Mouse (Mus musculus) gastrocnemius, postnatal 10 days (tissue): Measurements from ENCODE around the gene Homez. TPM values are rescaled to one million over a fixed set of nuclear protein-coding genes. Genes with fewer than 3 reads are reported as not detected.

Experiments
- DNase-seq: peaks from one replicate; pipeline ENCODE4 v3.0.0; 2021; ENCODE audit warnings: mixed read lengths
- total RNA-seq, 2 experiments: library from RNA; stranded (reverse); gene quantifications; 2 replicates each; pipeline ENCODE4 v1.2.3; 2021

The Homez gene
- total RNA-seq, 2 experiments from 2014 or later: 6.8 to 8.4 TPM

DNA sequence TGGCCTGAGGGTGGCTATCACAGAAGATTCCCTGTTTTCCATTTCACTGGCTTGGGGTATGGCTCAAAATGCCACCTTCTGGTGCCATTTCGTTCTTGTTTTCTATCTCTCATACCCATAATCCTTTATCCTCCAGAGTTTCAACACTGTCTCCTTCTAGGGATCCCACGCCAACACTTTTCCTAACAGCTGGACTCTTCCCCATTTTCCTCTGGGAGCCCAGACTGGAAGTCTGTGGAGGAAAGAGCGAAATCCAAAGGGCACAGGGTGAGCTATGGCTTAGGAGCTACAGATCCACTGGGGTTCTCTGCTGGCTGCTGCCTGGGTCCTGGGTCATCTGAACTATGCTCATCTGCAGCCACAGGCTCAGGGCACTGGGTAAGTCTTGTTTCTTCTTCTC, 3.4 kb upstream of the Homez start:
- no peak for DNase-seq

DNA sequence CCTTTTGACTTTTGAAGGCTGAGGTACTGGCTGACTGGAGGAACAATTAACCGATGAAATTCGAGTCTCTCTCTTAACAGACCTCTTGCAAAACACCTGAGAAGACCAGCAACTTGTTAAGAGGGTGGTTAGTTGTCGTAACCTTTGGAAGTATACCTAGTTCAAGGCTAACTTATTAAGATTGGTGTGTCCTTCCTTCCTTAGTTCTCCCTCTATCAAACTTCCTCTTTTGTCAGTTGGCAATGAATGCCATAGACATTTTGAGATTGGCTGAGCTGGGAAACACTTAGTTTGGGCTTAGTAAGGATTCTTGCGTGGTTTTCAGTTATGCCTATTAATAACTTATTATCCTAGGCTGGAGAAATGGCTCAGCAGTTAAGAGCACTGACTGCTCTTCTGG, 2.7 kb downstream of the Homez start:
- DNase-seq: no peak

DNA sequence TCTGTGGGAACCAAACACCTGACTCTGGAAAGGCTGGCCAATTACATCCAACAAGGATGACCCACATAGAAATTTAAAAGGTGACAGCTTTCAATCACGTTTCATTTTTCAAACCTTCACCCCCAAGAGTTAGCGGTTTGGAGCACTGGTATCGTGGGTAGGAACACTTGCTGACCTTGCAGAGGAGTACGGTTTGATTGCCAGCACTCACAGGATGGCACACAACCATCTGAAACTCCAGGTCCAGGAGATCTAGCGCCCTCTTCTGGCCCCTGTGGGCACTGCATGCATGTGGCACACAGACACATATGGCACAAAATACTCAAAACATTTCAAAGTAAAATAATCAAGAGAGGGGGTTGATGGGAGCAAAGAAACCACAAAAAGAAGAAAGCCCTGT, 3.8 kb downstream of the Homez start:
- DNase-seq: no peak

DNA sequence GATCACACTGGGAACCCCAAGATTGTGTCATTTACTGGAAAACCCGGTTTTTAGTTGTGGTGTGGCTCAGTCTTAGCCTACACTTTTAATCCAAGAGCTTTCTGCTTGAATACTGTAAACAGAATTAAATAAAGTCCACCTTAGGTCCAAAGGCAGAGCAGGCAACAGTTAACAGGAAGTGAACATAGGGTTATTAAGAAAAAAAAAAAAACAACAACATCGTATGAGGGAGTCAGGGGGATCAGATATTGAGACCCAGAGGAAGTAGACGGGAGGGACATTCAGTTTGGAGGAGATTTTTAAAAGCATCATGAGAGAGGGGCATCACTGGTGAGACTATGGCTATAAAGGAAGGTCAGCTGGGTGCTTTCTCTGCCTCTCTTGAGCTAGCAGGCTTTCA, 4.5 kb downstream of the Homez start:
- DNase-seq: no peak

DNA sequence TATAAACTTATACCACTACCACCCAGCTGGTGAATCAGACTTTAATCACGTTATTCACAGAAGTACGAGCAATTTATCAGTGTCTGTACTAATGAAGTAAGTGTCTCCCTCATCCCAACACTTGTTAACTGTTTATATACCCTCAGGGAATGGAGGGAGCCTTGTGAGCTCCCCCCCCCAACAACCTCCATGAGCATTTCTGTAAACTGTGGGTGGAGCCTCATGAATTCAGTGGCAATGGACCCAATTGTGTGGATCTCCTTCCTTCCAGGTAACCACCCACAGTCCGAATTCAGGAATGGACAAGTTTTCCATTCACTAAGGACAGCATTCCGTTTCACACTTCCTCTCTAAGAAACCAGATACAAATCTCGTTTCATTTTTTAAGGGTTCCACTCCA, 5.1 kb downstream of the Homez start:
- DNase-seq: no peak

DNA sequence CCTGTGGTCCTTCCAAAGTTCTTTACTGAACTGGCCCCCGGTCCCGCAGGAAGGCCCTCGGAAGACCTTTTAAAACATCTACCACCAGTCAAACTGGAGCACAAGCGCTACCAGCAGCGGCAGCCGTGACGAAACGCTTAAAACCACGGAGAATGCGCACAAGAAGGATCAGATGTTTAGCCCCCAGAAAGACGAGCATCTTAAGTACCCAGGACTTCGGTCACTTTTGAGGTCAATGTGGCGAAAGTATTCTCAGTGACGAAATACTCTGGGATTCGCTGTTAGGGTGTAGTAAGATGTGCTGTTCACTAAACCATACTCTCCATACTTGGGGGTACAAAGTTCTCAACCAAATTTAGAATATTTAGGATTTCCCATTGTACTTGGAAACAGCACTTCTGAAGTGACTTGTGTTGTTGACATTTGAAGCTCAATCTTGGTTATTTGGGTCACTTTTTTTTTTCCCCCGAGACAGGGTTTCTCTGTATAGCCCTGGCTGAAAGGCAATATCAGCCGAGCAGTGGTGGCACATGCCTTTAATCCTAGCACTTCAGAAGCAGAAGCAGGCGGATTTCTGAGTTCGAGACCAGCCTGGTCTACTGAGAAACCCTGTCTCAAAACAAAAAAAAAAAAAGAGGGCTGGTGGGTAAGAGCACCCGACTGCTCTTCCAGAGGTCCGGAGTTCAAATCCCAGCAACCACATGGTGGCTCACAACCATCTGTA, 6.3 kb downstream of the Homez start:
- DNase-seq: no peak

DNA sequence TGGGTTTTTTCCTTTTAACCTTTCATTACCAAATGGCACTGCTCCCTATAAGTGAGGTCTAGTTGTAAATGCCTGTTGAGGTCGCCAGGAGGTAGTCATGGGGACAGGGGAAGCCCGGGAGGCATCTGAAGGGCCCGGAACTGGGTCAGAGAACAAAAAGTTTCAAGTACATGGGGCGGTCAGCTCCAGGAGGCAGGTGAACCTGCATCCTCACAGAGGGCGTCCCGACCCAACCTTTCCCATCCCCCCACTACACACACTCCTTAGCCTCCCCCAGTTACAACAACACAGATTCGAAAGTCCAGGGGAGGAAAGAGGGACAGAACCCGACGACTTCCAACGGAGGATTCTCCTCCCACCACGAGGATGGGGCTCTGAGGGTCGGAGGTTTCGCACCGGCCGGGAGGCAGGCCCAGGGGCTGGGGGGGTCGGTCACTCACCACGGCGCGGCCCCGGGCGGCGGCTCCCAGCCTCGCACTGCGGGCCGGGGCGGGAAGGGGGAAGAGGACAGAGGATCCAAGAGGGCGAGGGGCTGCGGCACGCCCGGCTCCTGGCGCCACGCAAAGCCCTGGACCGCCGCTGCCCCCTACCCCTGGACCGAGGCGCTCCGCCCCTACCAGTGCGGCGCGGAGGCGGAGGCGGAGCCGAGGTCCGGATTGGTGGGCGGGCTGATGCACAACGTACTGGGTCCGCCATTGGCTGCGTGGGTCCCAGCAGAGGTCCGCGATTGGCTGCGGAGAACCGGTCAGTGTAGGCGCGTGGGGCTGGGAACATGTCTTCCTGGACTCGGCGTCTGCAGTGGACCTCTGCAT, 7.1 kb downstream of the Homez start:
- DNase-seq: peak; percentile 90

DNA sequence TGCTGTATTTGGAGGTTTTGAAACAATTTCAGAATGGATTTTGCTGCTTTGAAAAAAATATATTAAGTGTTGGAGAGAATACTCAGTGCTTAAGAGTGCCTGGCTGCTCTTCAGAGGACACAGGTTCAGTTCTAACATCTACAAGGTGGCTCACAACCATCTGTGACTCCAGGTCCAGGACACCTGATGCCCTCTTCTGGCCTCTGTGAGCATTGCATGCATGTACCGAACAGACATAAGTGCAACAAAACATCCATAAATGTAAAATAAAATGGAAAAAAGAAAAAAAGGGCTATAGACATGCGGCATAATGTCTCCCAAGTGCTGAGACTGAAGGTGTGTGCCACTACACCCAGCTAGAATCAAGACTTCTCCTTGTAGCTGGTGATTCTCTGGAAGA, 10.2 kb downstream of the Homez start:
- DNase-seq: peak; percentile 62

DNA sequence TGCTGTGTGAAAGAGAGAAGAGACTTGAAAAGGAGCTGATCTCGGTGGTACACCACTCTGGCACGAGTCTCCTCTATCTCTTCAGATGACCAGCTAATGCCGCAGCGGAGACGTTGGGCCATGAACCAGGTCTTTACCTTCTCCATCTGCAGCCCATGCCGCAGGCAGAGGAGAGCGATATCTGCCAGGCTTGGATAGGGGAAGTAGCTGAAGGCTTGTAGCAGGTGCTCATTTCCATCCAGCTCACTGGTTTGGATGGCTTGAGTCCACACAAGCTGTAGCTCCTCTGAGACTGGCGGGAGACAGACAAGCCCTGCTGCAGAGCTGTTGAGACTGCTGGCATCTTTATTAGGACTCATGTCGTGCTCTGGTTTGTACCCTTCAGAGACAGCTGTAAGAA, 12.9 kb downstream of the Homez start:
- DNase-seq: no peak

DNA sequence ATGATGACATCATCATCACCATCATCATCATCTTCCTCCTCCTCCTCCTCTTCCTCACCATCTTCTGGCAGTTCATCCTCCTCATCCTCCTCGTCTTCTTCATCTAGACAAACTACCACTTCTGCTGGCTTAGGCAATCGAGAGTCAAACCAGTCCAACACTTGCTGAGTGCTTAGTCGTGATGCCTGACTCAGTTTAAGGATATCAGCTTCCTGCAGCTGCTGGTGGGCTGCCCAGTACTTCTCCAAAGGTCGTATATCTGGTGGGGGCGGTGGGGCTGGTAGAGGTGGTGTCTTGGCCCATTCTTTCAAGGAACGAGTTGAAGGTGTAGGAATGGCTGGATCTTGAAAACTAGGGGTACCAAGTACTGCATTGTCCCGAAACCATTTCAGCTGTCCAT, 14.1 kb downstream of the Homez start:
- DNase-seq: no peak

DNA sequence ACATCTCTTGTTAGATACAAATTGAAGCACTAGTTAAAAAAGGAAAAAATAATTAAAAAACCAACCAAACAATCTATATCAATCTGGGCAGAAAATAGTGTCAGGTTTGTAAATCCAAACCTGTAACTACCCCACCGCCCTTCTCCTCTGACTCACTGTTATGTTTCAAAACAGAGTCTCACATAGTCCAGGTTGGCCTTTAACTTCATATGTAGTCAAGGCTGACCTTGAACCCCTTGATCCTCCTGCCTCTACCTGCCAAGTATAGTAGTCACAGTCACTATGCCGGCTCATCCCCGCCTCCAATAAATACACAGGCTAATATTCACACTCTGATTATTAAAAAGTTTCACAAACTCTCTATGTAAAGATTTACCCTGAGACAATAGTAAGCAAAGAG, 15.0 kb downstream of the Homez start:
- no peak for DNase-seq

DNA sequence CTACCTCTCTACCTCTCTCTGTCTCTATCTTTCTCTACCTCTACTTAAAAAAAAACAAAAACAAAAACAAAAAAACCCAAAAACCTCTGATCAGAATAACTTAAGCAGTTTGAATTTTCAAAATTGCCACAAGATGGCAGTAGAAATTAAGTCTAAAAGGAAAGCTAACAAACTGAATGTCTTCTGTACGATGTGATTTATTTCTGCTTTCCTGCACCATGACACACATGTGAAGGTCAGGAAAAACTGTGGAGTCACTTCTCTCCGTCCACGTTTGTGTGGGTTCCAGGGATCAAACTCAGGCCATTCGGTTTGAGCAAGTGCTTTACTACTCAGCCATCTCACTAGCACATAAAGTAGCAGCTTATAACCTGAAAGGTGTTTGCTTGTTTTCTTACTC, 27.3 kb downstream of the Homez start:
- DNase-seq: no peak

DNA sequence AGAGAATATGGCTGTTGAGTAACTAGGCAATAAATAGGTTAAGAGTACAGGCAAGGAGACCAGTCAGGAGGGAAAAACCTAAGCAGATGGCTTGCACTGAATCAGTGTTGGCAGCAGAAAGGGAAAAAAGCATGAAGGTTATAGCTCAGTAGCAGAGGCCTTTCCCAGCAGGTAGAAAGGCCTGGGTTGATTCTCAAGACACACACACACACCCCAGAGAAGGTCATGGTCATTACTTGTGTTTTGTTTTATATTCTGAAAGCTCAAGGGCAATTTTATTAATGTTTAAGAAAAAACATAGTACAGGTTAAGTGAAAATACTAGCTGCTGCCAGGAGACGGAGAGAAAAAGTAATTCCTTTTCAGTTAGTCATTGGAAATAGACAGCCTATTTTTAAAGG, 47.0 kb downstream of the Homez start:
- DNase-seq: no peak

DNA sequence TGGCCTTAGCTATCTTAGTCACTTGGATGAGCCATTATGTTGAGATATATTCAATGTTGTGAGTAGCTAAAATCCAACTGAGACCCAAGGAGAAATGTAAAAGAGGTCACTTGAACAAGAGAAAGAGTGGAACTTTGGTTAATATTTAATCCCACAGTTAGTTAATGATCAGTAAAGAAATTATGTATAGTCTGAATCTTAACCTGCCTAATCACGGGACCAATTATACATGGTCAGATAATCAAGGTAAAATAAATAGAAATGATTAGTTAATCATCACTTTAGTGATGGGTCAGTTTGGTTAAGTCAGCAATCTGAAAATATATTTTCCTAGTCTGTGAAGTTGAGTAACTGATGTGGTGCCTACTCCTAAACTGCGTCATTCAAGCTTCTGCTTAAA, 48.5 kb downstream of the Homez start:
- no peak for DNase-seq

DNA sequence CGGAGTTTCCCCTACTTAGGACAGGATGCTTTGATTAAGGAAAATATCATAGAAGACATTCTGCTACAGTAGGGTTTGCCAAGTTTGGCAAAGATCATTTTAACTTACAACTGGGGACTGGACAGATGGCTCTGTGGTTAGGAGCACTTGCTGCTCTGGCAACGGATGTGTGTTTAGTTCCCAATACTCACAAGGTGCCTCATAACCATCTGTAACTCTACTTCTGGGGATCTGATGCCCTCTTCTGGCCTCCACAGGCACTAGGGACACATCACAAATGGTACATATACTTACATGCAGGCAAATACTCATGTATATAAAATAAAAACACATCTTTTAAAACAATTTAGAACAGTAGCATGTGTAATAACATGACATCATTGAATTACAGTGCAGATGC, 53.0 kb downstream of the Homez start:
- peak; percentile 5 for DNase-seq

DNA sequence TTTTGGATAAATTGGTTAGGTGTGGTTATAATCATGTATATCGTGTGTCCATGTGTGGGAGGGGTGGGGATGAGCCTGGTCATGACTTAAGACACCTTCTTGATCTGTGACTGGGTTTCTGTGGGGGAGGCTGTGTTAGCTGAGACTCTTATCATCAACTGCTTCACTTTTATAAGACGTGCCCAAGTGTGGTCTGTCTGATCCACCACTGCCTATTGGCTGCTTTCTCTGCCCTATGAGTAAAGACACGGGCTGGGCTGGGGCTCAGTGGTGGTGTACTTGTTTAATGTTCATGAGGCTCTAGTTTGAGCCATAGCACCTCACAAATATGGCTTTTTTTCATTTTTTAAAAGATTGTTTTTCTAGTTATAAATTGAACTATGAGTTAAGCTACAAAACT, 55.0 kb downstream of the Homez start:
- no peak for DNase-seq

DNA sequence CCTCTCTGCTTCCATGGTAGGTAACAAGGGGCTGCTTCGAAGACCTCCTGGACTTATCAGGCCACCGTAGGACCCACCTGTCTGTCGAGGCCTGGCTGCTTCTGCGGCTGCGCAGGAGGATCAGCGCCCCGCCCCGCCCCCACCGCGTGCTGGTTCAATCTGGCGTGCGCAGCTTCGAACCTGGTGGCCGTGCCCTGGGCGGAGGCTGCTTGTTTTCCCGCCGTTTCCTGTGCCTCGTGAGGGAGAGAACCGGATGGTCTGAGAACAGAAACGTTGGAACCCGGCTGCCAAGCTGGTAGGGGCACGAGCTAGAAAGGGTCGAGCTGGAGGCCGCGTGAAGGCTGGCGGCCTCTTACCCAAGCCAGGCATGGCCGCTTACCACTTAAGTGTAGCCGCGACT, 56.8 kb downstream of the Homez start, which contains the start of gene Rnf212b:
Gene Rnf212b (plus strand): TSS at position 151 of the 400 bp plus-strand sequence.
- no peak for DNase-seq

DNA sequence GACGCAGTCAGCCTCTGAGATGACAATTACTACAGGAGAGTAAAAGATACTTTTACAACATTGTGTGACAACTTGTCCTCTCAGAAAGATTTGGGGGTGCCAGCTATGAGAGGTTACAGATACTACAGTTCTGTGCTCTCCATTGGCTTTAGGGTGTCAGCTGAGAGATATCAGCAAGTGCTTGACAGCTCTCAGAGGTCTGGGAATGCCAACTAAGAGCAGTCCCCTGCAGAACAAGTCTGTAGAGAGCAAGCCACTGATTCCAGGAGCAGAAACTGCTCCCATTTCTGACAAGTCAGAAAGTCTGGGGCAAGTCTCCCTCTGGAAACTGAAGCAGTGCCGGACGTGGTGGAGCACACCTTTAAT, 61.1 kb downstream of the Homez start:
- no peak for DNase-seq

DNA sequence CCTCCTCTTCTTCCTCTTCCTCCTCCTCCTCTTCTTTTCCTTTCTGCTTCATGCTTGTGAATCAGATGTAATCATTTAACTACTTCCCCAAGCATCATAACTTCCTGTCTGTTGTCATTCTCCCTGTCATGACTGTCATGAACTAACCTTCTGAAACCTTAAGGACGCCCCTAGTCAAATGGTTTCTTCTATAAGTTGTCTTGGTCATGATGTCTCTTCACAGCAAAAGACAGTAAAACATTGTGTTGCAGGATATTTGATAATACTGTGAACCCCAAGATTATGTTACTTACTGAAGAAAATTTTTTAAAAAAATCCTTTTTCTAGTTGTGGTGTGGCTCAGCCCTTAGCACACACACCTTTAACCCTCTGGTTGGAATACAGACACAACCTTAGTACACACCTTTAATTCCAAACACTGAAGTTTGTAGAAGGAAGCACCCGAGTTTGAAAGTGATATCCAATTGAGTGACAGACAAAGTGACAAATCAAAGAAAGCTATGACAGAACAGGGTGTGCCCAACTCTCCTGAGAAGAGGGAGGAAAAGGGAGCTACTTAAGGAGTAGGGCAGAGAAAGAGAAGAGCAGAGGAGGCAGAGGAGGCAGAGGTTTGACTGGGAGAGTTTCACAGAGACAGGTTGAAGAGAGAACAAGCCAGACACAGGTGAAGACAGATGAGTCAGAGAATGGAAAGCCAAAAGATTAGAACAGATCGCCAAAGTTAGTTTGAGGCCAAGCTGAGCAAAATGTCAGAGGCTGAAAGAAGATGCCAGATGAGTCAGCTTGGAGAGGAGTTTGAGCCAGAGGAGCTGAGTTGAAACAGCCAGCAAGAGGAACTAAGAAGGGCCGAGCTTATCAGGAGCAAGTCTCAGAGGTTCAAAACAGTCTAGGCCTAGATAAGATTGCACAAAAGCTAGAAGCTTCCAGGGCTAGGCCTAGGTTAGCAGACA, 61.8 kb downstream of the Homez start:
- DNase-seq: no peak

DNA sequence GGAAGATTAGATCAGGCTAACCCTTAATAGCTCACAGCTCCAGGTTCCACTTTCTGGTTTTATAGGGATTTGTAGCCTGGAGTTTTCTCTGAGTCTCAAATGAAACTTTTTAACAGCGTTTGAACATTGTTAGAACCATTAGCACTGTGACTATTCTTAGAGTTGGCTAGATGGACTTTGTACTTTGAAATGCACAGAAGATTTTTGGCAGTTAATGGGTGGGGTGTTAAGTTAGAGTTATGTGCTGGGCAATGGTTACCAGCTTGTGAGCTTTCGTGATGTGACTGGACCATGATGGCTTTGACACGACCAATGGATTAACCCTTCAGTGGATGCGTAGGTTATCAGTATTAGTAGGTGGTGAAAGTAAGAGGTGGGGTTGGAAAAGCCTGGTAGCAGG, 64.6 kb downstream of the Homez start:
- no peak for DNase-seq
